Mouse (Mus musculus): Measurements from ENCODE around the gene Il20rb.

- TF ChIP-seq CTCF (IDR thresholded peaks at IDR 0.05; ENCODE audit: low read depth, low read length) (no peak), POLR2A (IDR thresholded peaks at IDR 0.05; ENCODE audit: extremely low read depth, insufficient read depth, low read length) (no peak)
Measured at GRCm38 (mm10) chr9:100491424-100491823, 4.8 kb upstream of the Il20rb start.
